Mouse (Mus musculus) c-Kit-positive CD71-positive TER-119-positive erythroid progenitor cells, embryonic 14.5 days (primary cell): Measurements from ENCODE around the gene Plekha7.

Source experiments
- DNase-seq: peaks from one replicate; pipeline ENCODE4 v3.0.0-alpha.2; 2013; ENCODE audit warnings: low spot score

Plekha7 gene

GRCm38 (mm10) chr7:116222288-116223009 is 85.7 kb downstream of the Plekha7 start:
- DNase-seq = no peak

- DNase-seq = no peak
Observed at GRCm38 (mm10) chr7:116221883-116222282, 86.3 kb downstream of the Plekha7 start.

DNA sequence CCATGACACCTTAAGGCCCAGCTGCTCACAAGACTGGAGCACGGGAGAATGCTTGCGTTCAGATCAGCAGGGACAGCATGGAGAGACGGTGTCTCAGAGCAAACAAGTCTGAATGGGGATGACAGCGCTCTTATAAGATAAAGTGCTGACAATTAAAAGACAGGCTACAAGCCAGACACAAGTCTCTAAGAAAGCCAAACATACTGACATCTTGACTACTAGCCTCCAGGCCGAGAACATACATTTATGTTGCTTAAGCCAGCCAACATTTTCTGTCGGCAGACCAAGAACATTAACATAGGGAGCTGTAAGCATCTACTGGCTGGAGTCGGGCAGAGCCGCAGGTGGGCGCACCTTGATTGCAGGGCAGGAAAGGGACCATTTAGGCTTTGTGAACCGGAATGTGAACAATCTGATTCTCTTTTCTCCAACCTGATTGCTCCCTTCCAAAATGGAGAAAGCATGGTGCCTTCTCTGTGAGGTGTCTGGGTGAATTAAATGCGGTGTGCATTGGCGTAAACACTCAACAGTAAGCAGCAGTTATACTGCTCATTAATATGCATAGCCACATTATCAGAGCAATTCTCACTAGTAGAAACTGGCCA is 88.0 kb downstream of the Plekha7 start:
- no peak for DNase-seq

DNA sequence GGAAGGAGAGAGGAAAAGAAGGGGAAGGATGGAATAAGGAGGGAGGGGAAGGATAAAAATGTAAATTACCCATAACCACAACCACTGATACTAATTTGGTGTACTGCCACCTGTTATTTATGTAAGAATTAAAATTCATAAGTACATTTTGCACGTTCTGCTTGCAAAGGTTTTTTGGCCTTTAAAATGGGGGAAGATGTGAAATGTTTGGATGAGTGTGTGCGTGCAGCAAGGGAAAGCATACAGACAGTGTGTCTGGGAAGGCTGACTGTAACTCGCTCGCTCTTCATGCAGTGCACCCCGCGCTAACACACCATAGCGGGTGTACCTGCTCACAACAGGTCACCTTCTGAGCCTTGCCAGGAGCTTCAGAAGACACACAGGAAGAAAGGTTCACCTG is 90.4 kb downstream of the Plekha7 start:
- DNase-seq = no peak

DNA sequence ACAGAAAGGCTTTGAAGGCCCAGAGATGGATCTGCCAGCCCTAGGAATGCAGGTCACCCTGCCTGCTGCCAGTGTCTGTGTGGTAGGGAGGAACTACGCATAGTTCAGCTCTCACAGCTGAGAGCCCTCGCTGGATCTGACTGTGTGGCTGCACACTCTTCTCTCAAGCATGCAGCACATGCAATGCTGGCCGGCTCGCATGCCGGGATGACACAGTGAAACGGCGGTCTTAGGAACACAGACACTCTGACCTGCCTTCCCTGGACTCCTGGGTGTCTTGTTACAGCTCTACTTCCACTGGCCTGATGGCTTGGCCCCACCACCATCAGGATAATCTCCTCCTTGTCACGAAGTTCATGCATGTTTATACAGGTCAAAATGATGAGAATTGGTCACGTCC is 96.3 kb downstream of the Plekha7 start:
- DNase-seq = no peak

GRCm38 (mm10) chr7:116209926-116210631 is 98.1 kb downstream of the Plekha7 start:
- DNase-seq = no peak

- no peak for DNase-seq
Observed at GRCm38 (mm10) chr7:116208880-116209279, 99.3 kb downstream of the Plekha7 start.

- no peak for DNase-seq
Observed at GRCm38 (mm10) chr7:116206806-116207571, 101.2 kb downstream of the Plekha7 start.

DNA sequence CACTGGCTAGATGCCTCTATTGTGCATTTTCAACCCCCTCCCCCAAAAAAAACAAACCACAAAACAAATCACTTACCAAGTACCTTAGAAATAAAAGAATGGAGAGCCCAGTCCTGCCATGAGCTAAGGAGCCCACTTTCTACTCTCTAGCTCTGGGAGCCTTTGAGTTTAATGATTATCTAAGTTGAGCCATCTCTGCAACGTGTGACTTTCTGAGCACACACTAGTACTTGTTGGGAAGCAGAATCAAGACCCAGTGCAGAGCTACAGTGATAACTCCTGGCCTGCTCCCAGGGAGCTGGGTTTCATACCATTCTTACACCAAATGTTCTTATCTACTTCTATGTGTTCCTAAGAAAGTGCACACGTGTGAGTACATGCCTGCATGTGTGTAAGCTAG is 102.7 kb downstream of the Plekha7 start:
- DNase-seq = no peak

DNA sequence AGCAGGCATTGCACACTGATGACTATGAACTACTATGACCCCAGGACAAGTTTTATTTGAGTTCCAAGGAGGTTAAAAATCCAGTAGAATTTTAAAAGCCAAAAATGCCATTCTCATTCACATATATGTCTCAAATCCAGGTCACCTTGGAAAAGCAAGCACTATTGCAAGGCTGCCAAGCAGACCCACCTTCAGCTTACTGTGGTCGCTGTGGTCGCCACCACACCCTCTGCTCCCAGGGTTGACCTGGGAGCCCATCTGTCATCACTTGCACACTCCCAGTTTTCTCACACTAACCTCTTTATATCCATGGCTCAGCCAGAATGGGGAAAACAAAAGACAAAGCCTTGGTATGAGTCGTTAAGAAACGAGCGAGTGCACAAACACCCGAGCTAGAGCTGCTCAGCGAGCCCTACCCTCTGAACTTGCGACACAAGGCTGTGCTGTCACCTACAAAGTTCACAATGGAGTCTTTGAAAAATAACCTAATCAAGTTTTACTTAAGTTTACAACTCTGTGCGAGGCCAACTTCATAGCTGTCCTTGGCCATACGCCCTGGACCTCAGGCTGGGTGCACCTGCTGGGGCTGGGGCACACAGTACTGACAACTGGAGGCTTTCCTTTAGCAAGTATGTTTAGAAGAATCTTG is 106.0 kb downstream of the Plekha7 start:
- DNase-seq = no peak

DNA sequence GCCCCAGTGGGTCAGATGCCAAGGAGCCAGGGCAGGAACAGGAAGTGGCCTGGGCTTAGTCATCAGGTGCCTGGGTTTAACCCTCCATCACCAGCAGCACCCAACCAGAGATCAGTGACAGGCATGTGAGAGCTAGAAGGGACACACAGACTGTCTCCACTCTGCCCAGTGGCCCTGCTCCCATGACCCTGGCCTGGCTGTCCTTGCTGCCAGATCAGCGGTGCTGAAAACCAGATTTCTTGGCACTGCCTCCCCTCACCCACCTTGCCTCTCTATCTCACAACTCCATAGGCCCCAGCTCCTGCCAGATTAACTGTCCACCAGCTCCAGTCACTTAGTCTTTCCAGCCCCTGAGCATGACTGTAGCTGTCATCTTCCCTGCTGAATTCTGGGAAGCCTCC is 107.2 kb downstream of the Plekha7 start:
- DNase-seq = no peak

- DNase-seq = no peak
Observed at GRCm38 (mm10) chr7:116200544-116200943, 107.6 kb downstream of the Plekha7 start.

- DNase-seq = no peak
Observed at GRCm38 (mm10) chr7:116198902-116199301, 109.3 kb downstream of the Plekha7 start.

- DNase-seq = no peak
Observed at GRCm38 (mm10) chr7:116198407-116198806, 109.8 kb downstream of the Plekha7 start.

- no peak for DNase-seq
Observed at GRCm38 (mm10) chr7:116196974-116197679, 111.0 kb downstream of the Plekha7 start.

GRCm38 (mm10) chr7:116194996-116195395 is 113.2 kb downstream of the Plekha7 start:
- DNase-seq = no peak

GRCm38 (mm10) chr7:116192966-116193365 is 115.2 kb downstream of the Plekha7 start:
- no peak for DNase-seq

- DNase-seq = no peak
Observed at GRCm38 (mm10) chr7:116192096-116192595, 116.0 kb downstream of the Plekha7 start.

GRCm38 (mm10) chr7:116191138-116191537 is 117.0 kb downstream of the Plekha7 start:
- DNase-seq = no peak

DNA sequence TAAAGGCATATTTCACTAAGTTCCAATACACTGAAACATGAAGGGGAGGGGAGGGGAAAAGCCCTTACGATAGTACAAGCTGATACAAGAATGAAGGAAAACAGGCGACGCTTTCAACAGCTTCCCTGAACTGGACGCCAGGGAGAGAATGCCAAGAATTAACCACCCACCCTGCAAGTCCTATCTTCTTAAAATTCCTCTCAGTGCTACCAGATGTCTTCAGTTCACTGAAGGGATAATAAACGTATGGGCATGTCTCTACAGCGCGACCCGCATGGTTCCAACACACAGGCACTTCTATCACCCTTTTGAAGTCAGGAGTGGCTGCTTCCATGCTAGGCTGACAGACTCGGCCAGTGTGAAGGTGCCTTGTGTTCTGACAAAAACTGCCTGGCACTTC is 118.5 kb downstream of the Plekha7 start:
- no peak for DNase-seq

- no peak for DNase-seq
Observed at GRCm38 (mm10) chr7:116188391-116188790, 119.8 kb downstream of the Plekha7 start.
